Mouse (Mus musculus) gastrocnemius, adult 18-20 months (tissue): ENCODE measurements at regions not wholly inside any gene's neighbourhood (a gene's known extent, or its start where the extent isn't known, plus 50 kb on each side); places are given as distances from the start of the nearest gene placed in this dataset.
"Not testable (repeated sequence)": the region's sequence is repeated elsewhere in the genome, so short reads cannot be mapped to it uniquely, and the experiment has no call there.

ENCODE experiments used
- DNase-seq: peaks from one replicate; pipeline ENCODE4 v3.0.0; 2021; ENCODE audit warnings: low spot score

DNA sequence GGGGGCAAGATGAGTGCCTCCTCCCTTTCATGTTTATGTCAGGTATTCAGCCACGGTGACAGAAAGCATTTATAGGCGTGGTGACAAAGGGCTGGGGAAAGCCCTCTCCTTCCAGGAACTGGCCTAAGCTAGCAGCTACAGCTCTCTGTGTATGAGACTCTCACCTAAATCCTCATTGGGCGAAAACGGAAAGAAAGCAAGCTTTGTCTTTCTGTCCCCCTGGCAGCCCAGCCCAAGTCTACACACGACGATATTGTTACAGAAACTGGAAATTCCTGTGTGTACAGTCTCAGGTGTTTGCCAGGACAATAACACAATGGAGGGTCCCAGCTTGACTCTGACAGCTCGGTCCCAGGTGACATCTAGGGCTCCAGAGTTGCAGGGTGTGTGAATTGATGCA, 60.0 kb downstream of the Dact2 start:
- no peak for DNase-seq

DNA sequence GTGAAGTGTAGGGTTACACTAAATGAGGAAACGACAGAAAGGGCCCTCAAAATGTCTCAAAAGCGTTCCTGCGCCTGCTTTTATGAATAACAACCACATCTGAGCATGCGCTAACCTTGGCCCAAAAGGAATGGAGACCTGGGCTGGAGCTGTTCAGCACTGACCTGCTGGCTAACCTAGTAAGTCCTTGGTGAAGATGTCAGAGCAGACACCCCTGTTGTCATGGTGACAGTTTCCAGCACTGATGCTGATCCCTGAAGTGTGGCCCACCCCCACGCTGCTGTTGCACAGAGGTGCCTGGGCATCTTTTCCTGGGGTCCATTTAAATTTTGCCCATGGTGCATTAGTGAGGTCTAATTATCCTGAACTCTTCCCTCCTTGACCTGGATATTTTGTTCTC, 62.4 kb downstream of the Dact2 start:
- no peak for DNase-seq

DNA sequence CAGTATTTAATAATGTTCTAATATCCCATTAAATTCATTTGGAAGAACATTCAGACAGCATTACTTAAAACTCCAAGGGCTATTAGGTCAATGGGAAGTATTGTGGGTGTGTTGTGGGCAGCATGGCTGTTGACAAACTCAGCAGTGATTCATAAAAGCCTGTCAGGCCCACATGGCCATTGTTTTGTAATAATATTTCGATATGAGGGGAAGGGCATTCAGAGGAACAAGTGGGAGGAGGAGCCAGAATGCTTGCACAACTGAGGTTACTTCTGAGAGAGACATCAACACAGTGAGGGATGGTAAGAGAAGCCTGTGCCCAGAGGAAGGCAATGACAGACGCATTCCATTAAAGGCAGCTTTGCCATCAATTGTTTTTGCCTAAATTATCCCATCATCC, 63.8 kb downstream of the Dact2 start:
- DNase-seq, result peak; percentile 22

DNA sequence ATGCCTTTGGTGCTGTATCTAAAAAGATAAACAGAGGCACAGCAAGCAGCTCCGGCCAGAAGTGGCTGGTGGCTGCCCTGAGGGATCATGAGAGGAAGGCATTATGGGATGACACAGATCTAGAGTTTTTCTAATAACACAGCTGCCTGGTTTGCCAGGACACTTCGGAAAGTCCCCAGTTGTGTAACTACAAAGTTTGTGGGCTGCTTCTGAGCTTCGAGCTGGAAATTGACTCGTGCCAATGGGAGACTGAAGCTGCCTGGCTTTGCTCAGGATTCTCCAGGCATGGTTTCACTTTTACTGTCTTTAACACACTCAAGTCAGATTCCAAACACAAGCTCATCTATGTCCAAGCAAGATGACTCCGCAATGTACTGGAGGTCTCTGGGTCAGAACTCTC, 65.2 kb downstream of the Dact2 start:
- DNase-seq, result peak; percentile 11

GRCm38 (mm10) chr17:14136702-14137315, 67.3 kb downstream of the Dact2 start:
- DNase-seq, result peak; percentile 65

DNA sequence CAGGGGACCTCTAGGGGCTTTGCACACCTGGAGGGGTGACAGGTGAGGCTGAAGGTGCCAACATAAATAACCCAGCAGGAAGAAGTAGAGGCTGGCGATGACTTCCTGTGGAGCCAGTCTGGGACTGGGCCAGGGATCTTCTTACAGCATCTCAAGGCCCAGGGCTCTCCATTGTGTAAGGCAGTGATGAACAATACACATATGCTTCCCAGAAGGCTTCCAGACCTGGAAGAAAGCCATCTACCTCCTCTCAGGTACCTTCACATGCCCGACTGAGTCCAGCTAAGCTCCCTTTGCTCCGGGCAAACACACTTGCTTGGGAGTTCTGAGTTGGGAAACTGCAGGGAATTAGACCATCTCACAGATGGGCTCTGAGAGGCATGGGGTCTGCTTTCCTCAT, 69.5 kb downstream of the Dact2 start:
- no peak for DNase-seq

DNA sequence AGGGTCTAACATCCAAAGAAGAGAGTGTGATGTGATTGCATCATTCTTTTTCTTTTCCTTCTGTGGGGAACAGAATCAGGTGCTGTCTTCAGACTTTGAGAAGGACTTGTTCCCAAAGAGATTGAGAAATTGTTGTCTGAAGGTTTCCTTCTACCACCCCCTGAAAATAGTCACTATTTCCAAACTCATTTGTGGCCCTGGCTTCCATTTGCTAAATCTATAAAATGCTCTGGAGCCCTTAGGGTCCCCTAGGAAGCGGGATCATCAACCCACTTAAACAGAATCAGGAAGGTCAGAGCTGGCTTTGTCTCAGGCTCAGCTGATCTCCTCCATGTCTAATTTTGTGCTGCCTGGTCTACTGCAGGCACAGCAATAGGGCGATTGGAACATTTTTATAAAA, 70.1 kb downstream of the Dact2 start:
- no peak for DNase-seq

- not testable (repeated sequence) for DNase-seq
Observed at GRCm38 (mm10) chr17:14127031-14127430, 67.7 kb upstream of the Gm7358 start.

DNA sequence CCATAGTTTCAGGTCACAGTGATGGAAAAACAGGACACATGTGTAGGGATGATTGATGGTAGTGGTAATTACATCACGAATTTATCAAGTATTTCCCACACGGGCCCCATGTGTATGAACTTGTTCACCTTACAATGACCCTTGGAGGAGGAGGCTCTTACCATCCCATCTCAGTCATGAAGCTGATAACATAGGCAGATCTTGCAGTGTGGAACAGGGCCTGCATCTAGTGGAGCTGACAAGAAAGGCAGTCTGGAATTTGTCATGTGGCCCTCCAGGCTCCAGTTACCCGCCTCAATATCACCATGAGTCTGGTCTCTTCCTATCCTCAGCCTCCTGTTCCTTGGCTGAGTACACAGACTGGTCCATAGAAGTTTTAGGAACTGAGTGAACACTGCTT, 59.5 kb upstream of the Gm7358 start:
- DNase-seq, result no peak

- no peak for DNase-seq
Observed at GRCm38 (mm10) chr17:14116223-14116622, 56.9 kb upstream of the Gm7358 start.

DNA sequence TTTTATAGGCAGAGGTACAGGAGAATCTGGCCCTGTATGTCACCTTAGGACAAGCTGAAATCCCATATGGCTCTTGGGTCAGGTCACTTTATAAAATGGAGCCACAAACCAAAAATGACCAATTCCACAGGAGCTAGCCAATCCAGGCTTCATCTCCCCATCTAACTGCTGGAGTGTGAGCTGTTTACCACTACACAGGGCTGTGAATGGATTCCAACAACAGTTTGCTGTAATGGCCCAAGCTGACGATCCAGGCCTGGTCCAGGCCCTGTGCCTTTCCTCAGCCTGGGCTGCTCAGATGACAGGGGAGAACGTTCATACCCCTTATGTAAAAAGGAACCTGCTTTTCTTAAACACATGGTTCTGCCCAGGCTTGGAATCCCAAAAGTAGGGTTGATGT, 55.5 kb upstream of the Gm7358 start:
- DNase-seq, result no peak

GRCm38 (mm10) chr17:14111692-14112091, 52.4 kb upstream of the Gm7358 start:
- DNase-seq, result not testable (repeated sequence)
